Mouse (Mus musculus) frontal cortex, postnatal 14 days (tissue): ENCODE measurements around the gene Lct.
A peak's percentile ranks its signal among the peaks of the same experiment; 100 is the strongest.
"Not testable (repeated sequence)": the region's sequence is repeated elsewhere in the genome, so short reads cannot be mapped to it uniquely, and the experiment has no call there.

Source experiments
- DNase-seq, 2 experiments: peaks; one replicate each; pipeline ENCODE4 v3.0.0; 2022; ENCODE audit warnings: low spot score in 2 of 2

Lct gene

GRCm38 (mm10) chr1:128328218-128328617, at the start of gene Lct:
Lct (minus strand) TSS chr1:128328318.
- DNase-seq = no peak

- DNase-seq = no peak
Observed at GRCm38 (mm10) chr1:128376841-128377240, 48.7 kb upstream of the Lct start.

GRCm38 (mm10) chr1:128372143-128372860, 44.2 kb upstream of the Lct start:
- DNase-seq = no peak

- DNase-seq = peak in 1 of 2 experiments; percentile 34
Observed at GRCm38 (mm10) chr1:128368732-128369441, 40.8 kb upstream of the Lct start.

GRCm38 (mm10) chr1:128360601-128361000, 32.5 kb upstream of the Lct start:
- peak in 1 of 2 experiments; percentile 17 for DNase-seq

- DNase-seq = peak; percentile 90 to 94
Observed at GRCm38 (mm10) chr1:128359554-128360376, 31.6 kb upstream of the Lct start, which contains the start of gene Mcm6. Mcm6 (minus strand) TSS chr1:128359664.

- no peak for DNase-seq
Observed at GRCm38 (mm10) chr1:128358916-128359553, 30.9 kb upstream of the Lct start.

GRCm38 (mm10) chr1:128358276-128358675, 30.2 kb upstream of the Lct start:
- DNase-seq = no peak

GRCm38 (mm10) chr1:128357452-128357851, 29.3 kb upstream of the Lct start:
- no peak for DNase-seq

GRCm38 (mm10) chr1:128353092-128353491, 25.0 kb upstream of the Lct start:
- DNase-seq = no peak

GRCm38 (mm10) chr1:128344232-128344631, 16.1 kb upstream of the Lct start:
- DNase-seq = no peak

- no peak for DNase-seq
Observed at GRCm38 (mm10) chr1:128337708-128338320, 9.7 kb upstream of the Lct start.

GRCm38 (mm10) chr1:128330313-128330712, 2.2 kb upstream of the Lct start:
- DNase-seq = no peak

- DNase-seq = no peak
Observed at GRCm38 (mm10) chr1:128327165-128327564, 953 bp downstream of the Lct start.

- no peak for DNase-seq
Observed at GRCm38 (mm10) chr1:128324776-128325175, 3.3 kb downstream of the Lct start.

- no peak for DNase-seq
Observed at GRCm38 (mm10) chr1:128323026-128323643, 5.0 kb downstream of the Lct start.

- not testable (repeated sequence) for DNase-seq
Observed at GRCm38 (mm10) chr1:128319266-128319665, 8.9 kb downstream of the Lct start.

- no peak for DNase-seq
Observed at GRCm38 (mm10) chr1:128314665-128315064, 13.5 kb downstream of the Lct start.

GRCm38 (mm10) chr1:128309043-128309442, 19.1 kb downstream of the Lct start:
- no peak for DNase-seq

GRCm38 (mm10) chr1:128303900-128304299, 24.2 kb downstream of the Lct start:
- DNase-seq = no peak
